Mouse (Mus musculus) embryonic facial prominence, embryonic 14.5 days (tissue): ENCODE measurements around the gene Ndp. TPM values are rescaled to one million over a fixed set of nuclear protein-coding genes. Genes with fewer than 3 reads are reported as not detected.

Experiments used
- ATAC-seq: fragments of 200-750 bp; cut with Nextera tagmentation; 2 replicates; pipeline ENCODE4 v1.8.0; 2017; ENCODE audit warnings: low read depth, moderate number of reproducible peaks, moderate TSS enrichment
- DNase-seq: peaks from one replicate; pipeline ENCODE4 v3.0.0-alpha.2; 2015; ENCODE audit warnings: low spot score
- H3K27ac ChIP-seq: fragments of 300-500 bp; sonication (generic); replicated peaks from 2 replicates; pipeline ENCODE4 v1.5.1; 2014; ENCODE audit warnings: low read depth, mild to moderate bottlenecking, low read length, moderate library complexity
- H3K27me3 ChIP-seq: fragments of 300-500 bp; sonication (generic); replicated peaks from 2 replicates; pipeline ENCODE4 v1.6.1; 2014; ENCODE audit warnings: low read length; ENCODE audit not compliant: control insufficient read depth, insufficient read depth
- H3K36me3 ChIP-seq: fragments of 300-500 bp; sonication (generic); 2 replicates; pipeline ENCODE4 v1.6.1; 2014; ENCODE audit warnings: low read length, mixed read lengths; ENCODE audit not compliant: control insufficient read depth, insufficient read depth
- H3K4me1 ChIP-seq: fragments of 300-500 bp; sonication (generic); 2 replicates; pipeline ENCODE4 v1.6.1; 2014; ENCODE audit warnings: antibody characterized with exemption, low read length; ENCODE audit not compliant: control insufficient read depth, insufficient read depth
- H3K4me2 ChIP-seq: fragments of 300-500 bp; sonication (generic); 2 replicates; pipeline ENCODE4 v1.6.1; 2014; ENCODE audit warnings: low read depth, mild to moderate bottlenecking, low read length, moderate library complexity, mixed read lengths
- H3K4me3 ChIP-seq: fragments of 300-500 bp; sonication (generic); 2 replicates; pipeline ENCODE4 v1.5.1; 2014; ENCODE audit warnings: low read depth, mild to moderate bottlenecking, low read length
- H3K9ac ChIP-seq: fragments of 300-500 bp; sonication (generic); 2 replicates; pipeline ENCODE4 v1.6.1; 2014; ENCODE audit warnings: low read depth, mild to moderate bottlenecking, low read length, moderate library complexity, mixed read lengths
- H3K9me3 ChIP-seq: fragments of 300-500 bp; sonication (generic); 2 replicates; pipeline ENCODE4 v1.6.1; 2016; ENCODE audit warnings: low read length; ENCODE audit not compliant: control insufficient read depth
- WGBS: fragments of 180-500 bp; shearing (Covaris S2); extraction: QIAGEN DNeasy Blood & Tissue Kit; methylation state at CpG from one replicate; pipeline ENCODE4 v1.1.7; 2014; 5-methylcytosine and 5-hydroxymethylcytosine counted together
- polyA plus RNA-seq: library from polyadenylated mRNA; unstranded; fragments of >200 nt; fragmentation: Nextera tagmentation; extraction: Ambion mirVana; gene quantifications from 2 replicates; pipeline ENCODE4 v1.2.1, GENCODE M21; 2014

Ndp gene
- 2.8 and 3.3 TPM in 2 replicates for polyA plus RNA-seq

DNA sequence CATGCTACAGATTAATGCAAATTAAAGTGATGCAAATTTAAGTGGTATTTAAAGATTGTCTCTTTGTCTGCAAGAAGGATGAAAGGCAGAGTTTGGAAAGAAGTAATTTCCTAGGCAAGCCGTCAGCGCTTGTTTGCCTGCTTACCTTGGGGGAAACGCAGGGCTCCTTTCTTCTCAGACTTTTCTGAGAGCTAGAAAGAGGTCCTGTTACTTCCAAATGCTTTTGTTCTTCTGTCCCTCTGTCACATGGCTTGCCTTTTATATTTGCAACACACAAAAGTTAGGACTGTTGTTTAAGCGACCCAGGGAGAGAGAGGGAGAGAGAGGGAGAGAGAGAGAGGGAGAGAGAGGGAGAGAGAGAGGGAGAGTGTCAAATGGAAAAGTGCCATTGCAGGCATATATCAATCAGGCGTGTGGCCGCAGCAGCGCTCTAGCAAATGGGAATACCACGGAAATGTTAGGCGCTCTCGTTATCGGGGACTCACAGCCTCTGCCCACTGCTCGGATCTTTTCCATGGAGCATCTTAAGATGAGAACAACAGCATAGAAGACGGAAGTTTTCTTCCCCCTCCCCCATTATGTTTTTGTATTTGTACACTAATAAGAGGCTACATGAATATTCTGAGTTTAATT lies at the start of gene Ndp:
Gene Ndp (minus strand): TSS at position 534 of the 633 bp plus-strand sequence.
- Histone ChIP-seq H3K4me3 (peak within 1 kb of the TSS; percentile 28), H3K9ac (peak within 1 kb of the TSS; percentile 9; the same call in 1 of the 2 replicates), H3K27ac (no peak within 1 kb of the TSS), H3K9me3 (no peaks in the 10 kb centered on the region), H3K27me3 (peaks cover 5% of the 10 kb centered on the region; the same call in 1 of the 2 replicates), H3K4me1 (no peaks in the 10 kb centered on the region), H3K4me2 (peak within 1 kb of the TSS; percentile 54), H3K36me3 (no peaks in the 10 kb centered on the region)
- no peak for ATAC-seq
- 16% methylated on average over 13 of the region's 13 CpGs for WGBS
- DNase-seq, result peak; percentile 10

DNA sequence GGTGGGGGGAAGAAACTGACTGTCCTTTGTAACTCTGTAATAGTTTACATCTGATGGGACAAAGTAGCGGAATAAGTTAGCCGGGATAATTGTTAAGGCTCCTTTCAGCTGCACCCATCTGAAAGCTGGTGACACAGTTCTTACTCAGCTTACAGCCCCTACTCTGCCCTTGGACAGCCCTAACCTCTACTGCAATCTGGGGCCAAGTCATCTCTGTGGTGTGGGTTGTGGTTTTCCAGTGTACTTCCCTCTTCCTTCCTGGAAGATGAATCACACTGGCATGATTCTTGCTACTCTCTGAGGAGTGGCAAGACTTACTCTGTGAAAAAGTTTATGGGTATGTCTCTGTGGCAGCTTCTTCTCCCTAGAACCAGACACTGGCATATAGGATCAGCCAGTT lies 43.2 kb upstream of the Ndp start:
- WGBS, result 90% methylated on average over 2 of the region's 2 CpGs
- no peak for ATAC-seq

GRCm38 (mm10) chrX:16918006-16918405 lies 6.4 kb upstream of the Ndp start:
- Histone ChIP-seq H3K4me2 (no peak overlapping the region), H3K27ac (no peak overlapping the region), H3K4me3 (no peak overlapping the region), H3K9me3 (no peaks in the 10 kb centered on the region), H3K9ac (no peak overlapping the region), H3K27me3 (no peaks in the 10 kb centered on the region), H3K36me3 (no peaks in the 10 kb centered on the region), H3K4me1 (no peaks in the 10 kb centered on the region)
- no peak for ATAC-seq
- no peak for DNase-seq

More for the DNA sequence above, 43.2 kb upstream of the Ndp start:
- Histone ChIP-seq H3K9ac (no peak overlapping the region), H3K36me3 (no peaks in the 10 kb centered on the region), H3K4me3 (no peak overlapping the region), H3K4me1 (no peaks in the 10 kb centered on the region), H3K4me2 (no peak overlapping the region), H3K27me3 (no peaks in the 10 kb centered on the region), H3K27ac (no peak overlapping the region), H3K9me3 (no peaks in the 10 kb centered on the region)
- no peak for DNase-seq

DNA sequence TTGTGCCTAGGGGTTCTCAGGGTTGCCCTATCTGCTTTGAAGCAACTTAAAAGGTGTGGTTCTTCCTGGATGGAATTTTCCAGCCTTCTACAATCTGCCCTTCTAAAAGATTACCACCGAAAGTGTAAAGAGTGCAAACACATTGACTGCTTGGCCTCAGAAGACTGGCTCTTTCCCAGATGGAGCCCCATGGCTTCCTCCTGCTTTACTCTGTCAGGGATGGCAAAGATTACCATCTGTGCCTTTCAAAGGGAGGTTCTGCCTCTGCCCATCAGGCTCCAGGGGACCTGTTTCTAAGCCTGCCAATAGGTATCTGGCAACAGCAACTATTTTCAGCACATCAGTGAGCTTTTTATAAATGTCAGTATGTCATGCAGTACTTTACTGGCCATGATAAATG lies 1.5 kb upstream of the Ndp start:
- no peaks in the 10 kb centered on the region for H3K9me3 ChIP-seq
- H3K36me3 ChIP-seq, result no peaks in the 10 kb centered on the region
- no peak overlapping the region for H3K4me2 ChIP-seq
- H3K27me3 ChIP-seq, result peaks cover 5% of the 10 kb centered on the region; the same call in 1 of the 2 replicates
- DNase-seq (no peak), ATAC-seq (no peak)
- no peak overlapping the region for H3K4me3 ChIP-seq
- no peak overlapping the region for H3K27ac ChIP-seq
- H3K4me1 ChIP-seq, result no peaks in the 10 kb centered on the region
- 67% methylated on average over 1 of the region's 1 CpGs for WGBS
- H3K9ac ChIP-seq, result no peak overlapping the region

GRCm38 (mm10) chrX:16911911-16912310 lies 337 bp upstream of the Ndp start:
- 42% methylated on average over 4 of the region's 4 CpGs for WGBS
- no peak overlapping the region for H3K27ac ChIP-seq
- H3K36me3 ChIP-seq, result no peaks in the 10 kb centered on the region
- H3K9ac ChIP-seq, result 0 out of 2 replicates have a peak overlapping the region, but pooled peaks have one; percentile 9
- peak overlapping the region; percentile 28 for H3K4me3 ChIP-seq
- DNase-seq, result no peak
- H3K4me2 ChIP-seq, result peak overlapping the region; percentile 54
- H3K4me1 ChIP-seq, result no peaks in the 10 kb centered on the region
- peaks cover 5% of the 10 kb centered on the region; the same call in 1 of the 2 replicates for H3K27me3 ChIP-seq
- ATAC-seq, result no peak
- no peaks in the 10 kb centered on the region for H3K9me3 ChIP-seq

GRCm38 (mm10) chrX:16910211-16911095 lies 1.1 kb downstream of the Ndp start:
- Histone ChIP-seq H3K9me3 (no peaks in the 10 kb centered on the region), H3K4me1 (no peaks in the 10 kb centered on the region), H3K27me3 (peaks cover 5% of the 10 kb centered on the region; the same call in 1 of the 2 replicates), H3K9ac (0 out of 2 replicates have a peak overlapping the region, but pooled peaks have one; percentile 9), H3K36me3 (no peaks in the 10 kb centered on the region), H3K27ac (no peak overlapping the region), H3K4me3 (peak overlapping the region; percentile 28), H3K4me2 (peak overlapping the region; percentile 54)
- WGBS, result 23% methylated on average over 18 of the region's 18 CpGs
- DNase-seq (no peak), ATAC-seq (no peak)

- Histone ChIP-seq H3K27ac (no peak overlapping the region), H3K27me3 (peaks cover 5% of the 10 kb centered on the region; the same call in 1 of the 2 replicates), H3K36me3 (no peaks in the 10 kb centered on the region), H3K4me1 (no peaks in the 10 kb centered on the region), H3K9me3 (no peaks in the 10 kb centered on the region), H3K4me3 (no peak overlapping the region), H3K4me2 (no peak overlapping the region), H3K9ac (no peak overlapping the region)
- ATAC-seq, result no peak
- 81% methylated on average over 2 of the region's 2 CpGs for WGBS
- DNase-seq, result no peak
Measured at GRCm38 (mm10) chrX:16908652-16909051, 2.9 kb downstream of the Ndp start.

DNA sequence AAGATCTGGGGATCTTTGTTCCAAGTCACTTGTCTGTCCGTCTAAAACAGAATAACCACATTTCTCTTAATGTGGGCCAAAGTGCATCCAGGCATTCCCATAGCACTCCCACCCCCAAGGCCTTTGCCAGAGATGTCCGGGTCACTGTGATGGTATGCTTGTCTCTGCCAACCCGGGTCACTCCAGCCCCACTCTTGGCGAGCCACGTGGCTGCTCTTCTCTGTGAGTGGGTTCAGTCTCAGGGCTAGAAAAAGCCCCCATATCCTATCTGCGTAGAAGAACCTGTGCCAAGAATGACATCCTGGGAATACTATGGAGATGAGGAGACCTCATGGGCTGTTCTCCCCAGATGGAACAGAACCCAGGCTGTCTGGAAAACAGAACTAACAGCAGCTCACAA lies 4.0 kb downstream of the Ndp start:
- no peak for DNase-seq
- Histone ChIP-seq H3K4me1 (no peaks in the 10 kb centered on the region), H3K27me3 (peaks cover 5% of the 10 kb centered on the region; the same call in 1 of the 2 replicates), H3K4me3 (no peak overlapping the region), H3K9ac (no peak overlapping the region), H3K27ac (no peak overlapping the region), H3K4me2 (no peak overlapping the region), H3K9me3 (no peaks in the 10 kb centered on the region), H3K36me3 (no peaks in the 10 kb centered on the region)
- WGBS, result 69% methylated on average over 6 of the region's 6 CpGs
- no peak for ATAC-seq
